Mouse (Mus musculus) lung, embryonic 14.5 days (tissue): Measurements from ENCODE around the gene Csrp1. TPM values are rescaled to one million over a fixed set of nuclear protein-coding genes. Genes with fewer than 3 reads are reported as not detected.

Experiments
- ATAC-seq: fragments of 200-750 bp; cut with Nextera tagmentation; 2 replicates; pipeline ENCODE4 v1.8.0; 2017; ENCODE audit warnings: mild to moderate bottlenecking, moderate TSS enrichment, moderate library complexity; ENCODE audit not compliant: insufficient read depth
- DNase-seq: peaks from one replicate; pipeline ENCODE4 v3.0.0-alpha.2; 2015
- H3K27ac ChIP-seq: fragments of 300-500 bp; sonication (generic); 2 replicates; pipeline ENCODE4 v1.5.1; 2014; ENCODE audit warnings: low read depth, mild to moderate bottlenecking, moderate library complexity
- H3K27me3 ChIP-seq: fragments of 300-500 bp; sonication (generic); 2 replicates; pipeline ENCODE4 v1.6.1; 2014; ENCODE audit warnings: low read length, control low read depth; ENCODE audit not compliant: insufficient read depth
- H3K36me3 ChIP-seq: fragments of 300-500 bp; sonication (generic); 2 replicates; pipeline ENCODE4 v1.6.1; 2014; ENCODE audit warnings: control low read depth; ENCODE audit not compliant: insufficient read depth
- H3K4me1 ChIP-seq: fragments of 300-500 bp; sonication (generic); 2 replicates; pipeline ENCODE4 v1.6.1; 2014; ENCODE audit warnings: antibody characterized with exemption, control low read depth; ENCODE audit not compliant: insufficient read depth
- H3K4me2 ChIP-seq: fragments of 300-500 bp; sonication (generic); 2 replicates; pipeline ENCODE4 v1.6.1; 2014; ENCODE audit warnings: mild to moderate bottlenecking
- H3K4me3 ChIP-seq: fragments of 300-500 bp; sonication (generic); 2 replicates; pipeline ENCODE4 v1.5.1; 2014; ENCODE audit warnings: low read depth, low read length
- H3K9ac ChIP-seq: fragments of 300-500 bp; sonication (generic); 2 replicates; pipeline ENCODE4 v1.6.1; 2014
- H3K9me3 ChIP-seq: fragments of 300-500 bp; sonication (generic); 2 replicates; pipeline ENCODE4 v1.6.1; 2016; ENCODE audit warnings: low read depth, low read length, control low read depth
- CTCF ChIP-seq: IDR thresholded peaks from 2 replicates; pipeline ENCODE4 v1.5.1; 2016; ENCODE audit warnings: antibody characterized with exemption, low read depth
- WGBS: fragments of 180-500 bp; shearing (Covaris S2); extraction: QIAGEN DNeasy Blood & Tissue Kit; methylation state at CpG from one replicate; pipeline ENCODE4 v1.1.7; 2014; 5-methylcytosine and 5-hydroxymethylcytosine counted together
- polyA plus RNA-seq: library from polyadenylated mRNA; unstranded; fragments of >200 nt; fragmentation: Nextera tagmentation; extraction: Ambion mirVana; gene quantifications from 2 replicates; pipeline ENCODE4 v1.2.1, GENCODE M21; 2014

Csrp1 gene
- polyA plus RNA-seq, 1 experiment from 2014 or later: 297 TPM

- Histone ChIP-seq H3K27me3 (no peaks in the 10 kb centered on the region), H3K4me3 (no peak overlapping the region), H3K9me3 (no peaks in the 10 kb centered on the region)
These were observed 33.0 kb downstream of the Csrp1 start for GRCm38 (mm10) chr1:135752737-135753348.

GRCm38 (mm10) chr1:135755287-135755686, 35.4 kb downstream of the Csrp1 start:
- no peaks in the 10 kb centered on the region for H3K9me3 ChIP-seq
- 50% methylated on average over 9 of the region's 9 CpGs for WGBS
- no peaks in the 10 kb centered on the region for H3K27me3 ChIP-seq
- H3K4me3 ChIP-seq: no peak overlapping the region
- peak; percentile 75 for DNase-seq
- no peak for TF ChIP-seq CTCF
- H3K4me2 ChIP-seq: no peak overlapping the region
- ATAC-seq: no peak
- H3K4me1 ChIP-seq: no peaks in the 10 kb centered on the region
- peak overlapping the region; percentile 50; the same call in 1 of the 2 replicates for H3K27ac ChIP-seq
- peaks cover 23% of the 10 kb centered on the region for H3K36me3 ChIP-seq
- H3K9ac ChIP-seq: no peak overlapping the region

More at GRCm38 (mm10) chr1:135752737-135753348, 33.0 kb downstream of the Csrp1 start:
- H3K27ac ChIP-seq: peak overlapping the region; percentile 58
- H3K4me2 ChIP-seq: no peak overlapping the region
- ATAC-seq: peak; percentile 98
- 8% methylated on average over 10 of the region's 10 CpGs for WGBS
- no peaks in the 10 kb centered on the region for H3K4me1 ChIP-seq
- DNase-seq: peak; percentile 98
- H3K9ac ChIP-seq: no peak overlapping the region
- peak; percentile 99 for TF ChIP-seq CTCF
- H3K36me3 ChIP-seq: peaks cover 48% of the 10 kb centered on the region

GRCm38 (mm10) chr1:135755913-135756312, 36.1 kb downstream of the Csrp1 start:
- no peaks in the 10 kb centered on the region for H3K4me1 ChIP-seq
- peak overlapping the region; percentile 50; the same call in 1 of the 2 replicates for H3K27ac ChIP-seq
- no peak overlapping the region for H3K4me3 ChIP-seq
- no peak overlapping the region for H3K4me2 ChIP-seq
- peaks cover 17% of the 10 kb centered on the region for H3K36me3 ChIP-seq
- H3K27me3 ChIP-seq: no peaks in the 10 kb centered on the region
- DNase-seq: no peak
- no peak for ATAC-seq
- no peaks in the 10 kb centered on the region for H3K9me3 ChIP-seq
- no peak overlapping the region for H3K9ac ChIP-seq
- WGBS: 81% methylated on average over 3 of the region's 3 CpGs
- no peak for TF ChIP-seq CTCF

- no peaks in the 10 kb centered on the region for H3K27me3 ChIP-seq
- H3K4me3 ChIP-seq: no peak overlapping the region
- no peaks in the 10 kb centered on the region for H3K9me3 ChIP-seq
- no peak for TF ChIP-seq CTCF
- no peak for ATAC-seq
- DNase-seq: no peak
- 60% methylated on average over 8 of the region's 8 CpGs for WGBS
- H3K36me3 ChIP-seq: peaks cover 5% of the 10 kb centered on the region; the same call in 1 of the 2 replicates
- H3K9ac ChIP-seq: no peak overlapping the region
- H3K4me1 ChIP-seq: no peaks in the 10 kb centered on the region
- no peak overlapping the region for H3K27ac ChIP-seq
- H3K4me2 ChIP-seq: no peak overlapping the region
These were observed 37.4 kb downstream of the Csrp1 start for GRCm38 (mm10) chr1:135757287-135757686.

- Histone ChIP-seq H3K9me3 (no peaks in the 10 kb centered on the region), H3K27ac (no peak overlapping the region), H3K36me3 (no peaks in the 10 kb centered on the region), H3K4me3 (no peak overlapping the region), H3K27me3 (no peaks in the 10 kb centered on the region), H3K4me2 (no peak overlapping the region), H3K9ac (no peak overlapping the region), H3K4me1 (peaks cover 8% of the 10 kb centered on the region)
- ATAC-seq (no peak), DNase-seq (no peak)
- WGBS: 68% methylated on average over 4 of the region's 4 CpGs
- TF ChIP-seq CTCF: no peak
These were observed 39.8 kb downstream of the Csrp1 start for GRCm38 (mm10) chr1:135759685-135760084.

- no peak for ATAC-seq
- Histone ChIP-seq H3K9me3 (no peaks in the 10 kb centered on the region), H3K4me1 (peaks cover 9% of the 10 kb centered on the region), H3K27ac (no peak overlapping the region), H3K4me3 (no peak overlapping the region), H3K4me2 (no peak overlapping the region), H3K36me3 (no peaks in the 10 kb centered on the region), H3K9ac (no peak overlapping the region), H3K27me3 (no peaks in the 10 kb centered on the region)
- TF ChIP-seq CTCF: peak; percentile 53
- 55% methylated on average over 8 of the region's 8 CpGs for WGBS
- DNase-seq: no peak
These were observed 40.4 kb downstream of the Csrp1 start for GRCm38 (mm10) chr1:135760216-135760615.

GRCm38 (mm10) chr1:135761728-135762127, 41.9 kb downstream of the Csrp1 start:
- no peak overlapping the region for H3K27ac ChIP-seq
- no peak overlapping the region for H3K4me2 ChIP-seq
- H3K36me3 ChIP-seq: no peaks in the 10 kb centered on the region
- H3K27me3 ChIP-seq: no peaks in the 10 kb centered on the region
- no peak overlapping the region for H3K4me3 ChIP-seq
- WGBS: 74% methylated on average over 5 of the region's 5 CpGs
- H3K9ac ChIP-seq: no peak overlapping the region
- H3K9me3 ChIP-seq: no peaks in the 10 kb centered on the region
- ATAC-seq (no peak), DNase-seq (no peak)
- TF ChIP-seq CTCF: no peak
- peaks cover 15% of the 10 kb centered on the region for H3K4me1 ChIP-seq
